Mouse (Mus musculus) megakaryocyte, embryonic 14.5 days (primary cell): ENCODE results near the gene Ccn5. TPM values are rescaled to one million over a fixed set of nuclear protein-coding genes. Genes with fewer than 3 reads are reported as not detected.

Experiments
- H3K27me3 ChIP-seq: replicated peaks from 2 replicates; pipeline ENCODE3; 2012; ENCODE audit warnings: inconsistent platforms
- H3K36me3 ChIP-seq: replicated peaks from 2 replicates; pipeline ENCODE3; 2012; ENCODE audit warnings: low read length, inconsistent platforms, mixed read lengths
- H3K4me1 ChIP-seq: 2 replicates; pipeline ENCODE4 v1.6.1; 2012; ENCODE audit warnings: inconsistent platforms
- H3K4me3 ChIP-seq: replicated peaks from 2 replicates; pipeline ENCODE3; 2012; ENCODE audit warnings: moderate library complexity, mild to moderate bottlenecking, inconsistent platforms
- H3K9me3 ChIP-seq: 2 replicates; pipeline ENCODE4 v1.6.1; 2012; ENCODE audit warnings: inconsistent platforms
- FLI1 ChIP-seq: IDR thresholded peaks from 2 replicates; pipeline ENCODE4 v1.6.1; 2012; ENCODE audit warnings: low read length, inconsistent platforms, mixed read lengths
- GATA1 ChIP-seq: IDR thresholded peaks from 3 replicates; pipeline ENCODE4 v1.6.1; 2012; ENCODE audit warnings: mixed read lengths, low read length, inconsistent platforms, borderline replicate concordance
- polyA plus RNA-seq: library from polyadenylated mRNA; stranded (reverse); fragments of >175 nt; gene quantifications from 2 replicates; pipeline ENCODE4 v1.2.3, GENCODE M21; 2012; ENCODE audit warnings: low replicate concordance; ENCODE audit not compliant: insufficient read depth

Gene Ccn5
- not detected in 2 replicates for polyA plus RNA-seq

- Histone ChIP-seq H3K27me3 (peaks cover 82% of the 10 kb centered on the region), H3K36me3 (no peaks in the 10 kb centered on the region), H3K4me3 (no peak within 1 kb of the TSS), H3K9me3 (no peaks in the 10 kb centered on the region; the same call in 1 of the 2 replicates), H3K4me1 (peaks cover 22% of the 10 kb centered on the region)
- TF ChIP-seq GATA1: no peak
- no peak for TF ChIP-seq FLI1
Measured at GRCm38 (mm10) chr2:163820607-163821006, at the start of gene Ccn5. Gene Ccn5, plus strand, starts transcription at chr2:163820861.

DNA sequence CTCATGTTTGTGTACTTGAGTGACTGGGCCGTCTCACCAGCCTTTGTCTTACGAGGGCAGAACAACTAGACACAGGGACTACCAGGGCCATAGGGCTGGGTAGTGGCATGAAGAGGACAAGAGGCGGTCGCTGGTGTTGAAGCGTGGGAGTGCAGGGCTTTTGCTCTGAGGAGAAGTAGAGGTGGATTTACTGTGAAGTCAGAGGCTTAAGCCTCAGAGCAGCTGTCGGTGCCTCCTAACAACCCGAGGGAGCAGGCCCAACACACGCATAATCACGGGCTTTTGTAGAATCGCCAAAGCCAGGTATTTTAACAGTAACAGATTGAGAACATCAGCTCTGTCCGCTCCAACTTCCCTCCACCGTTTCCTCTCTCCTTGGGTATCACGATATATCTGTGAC lies 44.0 kb upstream of the Ccn5 start:
- Histone ChIP-seq H3K9me3 (no peaks in the 10 kb centered on the region), H3K4me1 (peaks cover 37% of the 10 kb centered on the region), H3K4me3 (no peak overlapping the region), H3K36me3 (no peaks in the 10 kb centered on the region), H3K27me3 (peaks cover 21% of the 10 kb centered on the region)
- TF ChIP-seq GATA1 (no peak), FLI1 (no peak)

DNA sequence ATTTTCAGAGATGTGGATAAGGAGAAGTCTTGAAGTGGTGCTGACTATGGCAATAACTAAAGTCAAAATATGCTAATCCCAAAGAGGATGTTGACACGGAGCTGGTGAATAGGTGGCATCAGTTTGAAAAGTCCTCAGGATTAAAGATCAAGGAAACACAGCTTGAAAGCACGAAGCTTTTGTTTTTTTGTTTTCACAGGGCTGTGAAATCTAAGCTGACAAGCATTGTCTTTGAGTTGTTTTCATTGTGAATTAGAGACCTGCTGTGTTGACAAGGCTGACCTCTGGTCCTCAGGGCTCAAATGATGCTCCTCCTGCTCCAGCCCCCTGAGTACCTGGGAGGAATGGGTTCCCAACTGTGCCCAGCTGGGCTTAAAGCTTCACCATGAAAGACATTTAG lies 43.6 kb upstream of the Ccn5 start:
- Histone ChIP-seq H3K4me1 (peaks cover 33% of the 10 kb centered on the region), H3K36me3 (no peaks in the 10 kb centered on the region), H3K27me3 (peaks cover 22% of the 10 kb centered on the region), H3K9me3 (peaks cover 3% of the 10 kb centered on the region), H3K4me3 (no peak overlapping the region)
- TF ChIP-seq FLI1 (no peak), GATA1 (no peak)

DNA sequence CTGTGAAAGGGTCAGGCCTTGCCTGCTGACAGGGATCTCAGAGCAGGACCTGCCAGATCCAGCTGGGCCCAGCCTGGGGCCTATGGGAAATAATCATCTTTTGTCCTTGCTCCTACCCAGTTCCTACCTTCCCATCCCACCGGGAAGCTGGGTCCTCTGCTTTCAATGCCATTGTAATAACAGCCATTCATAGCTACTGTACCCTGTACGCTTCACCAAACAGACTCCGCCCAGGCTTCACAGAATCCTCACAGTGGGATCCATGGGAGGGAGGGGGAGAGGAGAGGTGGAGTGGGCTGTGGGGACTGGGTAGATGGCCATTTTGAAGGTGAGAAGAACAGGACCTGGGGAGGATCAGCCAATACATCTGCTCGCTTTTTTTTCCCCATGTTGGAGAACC lies 41.8 kb upstream of the Ccn5 start:
- no peak for TF ChIP-seq GATA1
- no peak for TF ChIP-seq FLI1
- peaks cover 31% of the 10 kb centered on the region for H3K4me1 ChIP-seq
- H3K9me3 ChIP-seq: peaks cover 9% of the 10 kb centered on the region
- H3K27me3 ChIP-seq: peaks cover 29% of the 10 kb centered on the region
- H3K36me3 ChIP-seq: no peaks in the 10 kb centered on the region
- no peak overlapping the region for H3K4me3 ChIP-seq

DNA sequence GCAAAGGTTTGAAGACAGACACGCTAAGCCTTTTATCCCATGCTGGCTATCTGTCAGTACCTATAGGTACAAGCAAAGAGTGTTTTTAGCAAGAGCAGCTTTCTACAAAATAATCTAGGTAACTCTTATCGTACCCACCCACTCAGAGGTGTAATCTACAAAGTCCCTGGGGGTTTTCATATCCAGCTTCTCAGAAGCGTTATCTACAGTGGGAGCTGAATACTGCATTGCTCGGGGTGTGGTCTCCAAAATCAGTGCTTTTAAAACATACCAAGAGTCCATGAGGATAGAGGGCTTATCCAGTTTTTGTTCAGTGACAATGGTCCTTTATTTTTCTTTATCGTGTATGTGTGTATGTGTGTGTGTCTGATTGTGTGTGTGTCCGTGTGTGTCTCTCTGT lies 37.3 kb upstream of the Ccn5 start:
- TF ChIP-seq FLI1 (no peak), GATA1 (no peak)
- no peaks in the 10 kb centered on the region for H3K36me3 ChIP-seq
- peaks cover 9% of the 10 kb centered on the region for H3K9me3 ChIP-seq
- peaks cover 61% of the 10 kb centered on the region for H3K4me1 ChIP-seq
- no peak overlapping the region for H3K4me3 ChIP-seq
- peaks cover 26% of the 10 kb centered on the region for H3K27me3 ChIP-seq

- no peaks in the 10 kb centered on the region for H3K36me3 ChIP-seq
- TF ChIP-seq FLI1 (no peak), GATA1 (no peak)
- H3K4me1 ChIP-seq: peaks cover 63% of the 10 kb centered on the region
- H3K27me3 ChIP-seq: peaks cover 29% of the 10 kb centered on the region
- peaks cover 9% of the 10 kb centered on the region for H3K9me3 ChIP-seq
- H3K4me3 ChIP-seq: peak overlapping the region; percentile 53
Measured at GRCm38 (mm10) chr2:163783901-163784300, 36.8 kb upstream of the Ccn5 start.

DNA sequence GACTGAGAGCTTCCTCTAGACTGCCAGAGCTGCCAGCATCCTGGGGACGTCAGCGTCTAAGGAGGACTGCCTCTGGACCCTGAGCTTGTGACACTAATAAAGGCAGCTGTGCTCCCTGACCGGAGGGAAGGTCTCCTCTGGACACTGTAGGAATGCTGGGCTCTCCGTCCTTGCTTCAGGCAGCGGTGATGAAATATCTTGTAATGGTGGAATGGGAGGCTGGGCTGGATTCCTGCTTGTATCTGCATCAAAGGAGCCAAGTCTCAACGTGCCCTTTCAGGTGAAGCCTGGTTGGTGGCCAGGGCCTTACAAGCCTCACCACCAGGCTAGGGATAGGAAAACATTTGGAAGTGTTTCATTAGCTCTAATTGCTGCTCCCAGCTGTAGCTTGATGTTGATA lies 33.6 kb upstream of the Ccn5 start:
- Histone ChIP-seq H3K36me3 (no peaks in the 10 kb centered on the region), H3K4me3 (no peak overlapping the region), H3K9me3 (peaks cover 5% of the 10 kb centered on the region), H3K4me1 (peaks cover 38% of the 10 kb centered on the region), H3K27me3 (peaks cover 21% of the 10 kb centered on the region)
- TF ChIP-seq GATA1: no peak
- TF ChIP-seq FLI1: no peak

GRCm38 (mm10) chr2:163787709-163788108 lies 33.0 kb upstream of the Ccn5 start:
- H3K27me3 ChIP-seq: peaks cover 15% of the 10 kb centered on the region
- no peaks in the 10 kb centered on the region for H3K36me3 ChIP-seq
- no peaks in the 10 kb centered on the region for H3K9me3 ChIP-seq
- H3K4me1 ChIP-seq: peaks cover 36% of the 10 kb centered on the region
- H3K4me3 ChIP-seq: no peak overlapping the region
- TF ChIP-seq FLI1 (no peak), GATA1 (no peak)

DNA sequence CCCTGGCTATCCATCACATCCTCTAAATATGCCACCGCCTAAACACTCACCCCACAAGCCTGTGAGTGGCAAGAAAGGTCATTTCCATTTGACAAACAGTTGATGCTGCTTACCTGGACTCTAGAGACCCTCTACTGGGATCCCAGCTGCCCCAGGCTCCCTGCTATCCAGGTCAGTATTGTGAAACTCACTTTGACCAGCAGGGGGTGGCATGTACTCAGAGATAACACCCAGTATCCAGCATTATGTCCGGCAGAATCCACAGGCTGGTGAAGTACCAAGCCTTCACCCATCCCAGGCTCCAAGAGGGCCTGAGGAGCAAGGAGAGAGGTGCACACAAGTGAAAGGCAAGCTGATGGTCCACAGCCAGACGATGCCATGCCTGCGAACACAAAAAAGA lies 32.2 kb upstream of the Ccn5 start:
- TF ChIP-seq FLI1: no peak
- no peak for TF ChIP-seq GATA1
- Histone ChIP-seq H3K9me3 (no peaks in the 10 kb centered on the region), H3K4me3 (no peak overlapping the region), H3K27me3 (peaks cover 15% of the 10 kb centered on the region), H3K36me3 (no peaks in the 10 kb centered on the region), H3K4me1 (peaks cover 36% of the 10 kb centered on the region)

- no peak for TF ChIP-seq FLI1
- no peak for TF ChIP-seq GATA1
- Histone ChIP-seq H3K4me1 (peaks cover 14% of the 10 kb centered on the region), H3K9me3 (peaks cover 7% of the 10 kb centered on the region), H3K27me3 (peaks cover 60% of the 10 kb centered on the region), H3K4me3 (no peak overlapping the region), H3K36me3 (no peaks in the 10 kb centered on the region)
Measured at GRCm38 (mm10) chr2:163798411-163798810, 22.2 kb upstream of the Ccn5 start.

DNA sequence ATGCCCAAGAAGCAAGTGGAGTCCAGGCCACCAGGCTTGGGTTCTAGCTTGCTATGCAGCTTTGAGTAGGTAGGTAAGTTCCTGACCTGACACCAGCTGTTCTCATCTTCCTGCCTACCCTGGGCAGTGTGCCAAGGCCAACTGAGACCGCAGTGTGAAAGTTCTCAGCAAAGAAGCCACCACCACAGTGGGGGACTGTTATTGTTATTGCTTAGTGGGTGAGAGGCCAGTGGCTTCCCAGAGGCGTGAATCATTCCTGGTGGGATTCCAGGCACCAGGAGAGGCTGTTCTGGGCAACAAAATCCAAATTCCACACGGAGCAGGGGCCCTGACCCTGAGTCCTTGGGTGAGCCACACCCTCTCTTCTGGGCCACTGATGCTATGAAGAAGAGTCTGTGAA lies 19.8 kb upstream of the Ccn5 start:
- Histone ChIP-seq H3K27me3 (peaks cover 76% of the 10 kb centered on the region), H3K36me3 (no peaks in the 10 kb centered on the region), H3K4me1 (peaks cover 24% of the 10 kb centered on the region), H3K4me3 (no peak overlapping the region), H3K9me3 (peaks cover 7% of the 10 kb centered on the region)
- TF ChIP-seq FLI1: no peak
- TF ChIP-seq GATA1: no peak
